Mouse (Mus musculus) left cerebral cortex, adult 18-20 months (tissue): Measurements from ENCODE around the gene Mst1. TPM values are rescaled to one million over a fixed set of nuclear protein-coding genes. Genes with fewer than 3 reads are reported as not detected.
A peak's percentile ranks its signal among the peaks of the same experiment; 100 is the strongest.

Experiments
- DNase-seq, 2 experiments: peaks; one replicate each; pipeline ENCODE4 v3.0.0; 2021 to 2022; ENCODE audit warnings: low spot score in 2 of 2, mixed read lengths in 1 of 2
- microRNA-seq, 2 experiments: library from miRNA; unstranded; fragments of <30 nt; microRNA quantifications; one replicate each; pipeline ENCODE4 v1.2.0; 2021
- total RNA-seq, 2 experiments: library from RNA; stranded (reverse); gene quantifications; 2 replicates each; pipeline ENCODE4 v1.2.3; 2021

The Mst1 gene
- total RNA-seq, 2 experiments from 2014 or later = not detected

- DNase-seq = peak; percentile 82 to 88
These were observed 48.0 kb downstream of the Mst1 start for GRCm38 (mm10) chr9:108128248-108128647.

- no peak for DNase-seq
These were observed 49.1 kb downstream of the Mst1 start for GRCm38 (mm10) chr9:108129042-108129948.

- DNase-seq = no peak
These were observed 51.3 kb downstream of the Mst1 start for GRCm38 (mm10) chr9:108131502-108131901.

GRCm38 (mm10) chr9:108132373-108132772, 52.1 kb downstream of the Mst1 start:
- DNase-seq = no peak

- no peak for DNase-seq
These were observed 53.2 kb downstream of the Mst1 start for GRCm38 (mm10) chr9:108133478-108133877.

Small RNA genes within 50 kb of the gene (microRNA-seq; reads per million reads assigned to microRNA genes)
- gene Gm47303 = 0 reads per million in 2 experiments
- gene Mir7088 = 0 reads per million in 2 experiments

Other genes with a start within 250 kb of the Mst1 start
- gene Rbm6, start 207.2 kb upstream of the Mst1 start, total RNA-seq = 10 to 100 TPM; 54.0 to 57.3 TPM
- 10 to 100 TPM; 27.1 to 28.1 TPM for gene Mon1a, start 192.3 kb upstream of the Mst1 start, total RNA-seq
- gene Mst1r, start 173.6 kb upstream of the Mst1 start, total RNA-seq = 1 to 10 TPM in 1 of 2 experiments, under 1 TPM in 1; 0.89 to 1.2 TPM
- gene Actl11, start 152.0 kb upstream of the Mst1 start, total RNA-seq = not detected
- 100 to 1,000 TPM; 322 to 377 TPM for gene Camkv, start 144.8 kb upstream of the Mst1 start, total RNA-seq
- gene Traip, start 130.3 kb upstream of the Mst1 start, total RNA-seq = 1 to 10 TPM; 7.5 to 9.1 TPM
- 1 to 10 TPM; 4.3 to 5.0 TPM for gene Uba7, start 104.9 kb upstream of the Mst1 start, total RNA-seq
- under 1 TPM in 1 of 2 experiments, not detected in 1; 0.40 TPM for gene Gm20661, start 97.4 kb upstream of the Mst1 start, total RNA-seq
- gene Inka1, start 94.6 kb upstream of the Mst1 start, total RNA-seq = 1 to 10 TPM; 4.0 to 4.5 TPM
- gene Cdhr4, start 87.9 kb upstream of the Mst1 start, total RNA-seq = 1 to 10 TPM in 1 of 2 experiments, under 1 TPM in 1; 0.68 to 2.1 TPM
- gene Gm20662, start 84.1 kb upstream of the Mst1 start, total RNA-seq = 1 to 10 TPM; 6.1 to 9.5 TPM
- gene Ip6k1, start 77.9 kb upstream of the Mst1 start, total RNA-seq = 100 to 1,000 TPM; 199 to 224 TPM
- gene Gmppb, start 31.2 kb upstream of the Mst1 start, total RNA-seq = 10 to 100 TPM; 18.1 to 20.2 TPM
- gene Amigo3, start 27.3 kb upstream of the Mst1 start, total RNA-seq = 1 to 10 TPM; 1.2 to 1.7 TPM
- 10 to 100 TPM; 83.8 to 86.7 TPM for gene Rnf123, start 2.9 kb downstream of the Mst1 start, total RNA-seq
- gene Apeh, start 14.2 kb downstream of the Mst1 start, total RNA-seq = 10 to 100 TPM; 29.2 to 32.2 TPM
- gene Bsn, start 109.9 kb downstream of the Mst1 start, total RNA-seq = 100 to 1,000 TPM; 243 to 246 TPM
- gene Dag1, start 183.5 kb downstream of the Mst1 start, total RNA-seq = 10 to 100 TPM; 79.2 to 85.8 TPM
- gene Nicn1, start 210.0 kb downstream of the Mst1 start, total RNA-seq = 100 to 1,000 TPM; 140 to 145 TPM
- 10 to 100 TPM; 29.8 to 32.8 TPM for gene Amt, start 216.4 kb downstream of the Mst1 start, total RNA-seq
- 100 to 1,000 TPM; 159 to 170 TPM for gene Rhoa, start 225.7 kb downstream of the Mst1 start, total RNA-seq
- gene Tcta, start 225.7 kb downstream of the Mst1 start, total RNA-seq = 10 to 100 TPM; 30.3 to 32.0 TPM